Mouse (Mus musculus): ENCODE measurements around the gene Gm6803.
"Not testable (repeated sequence)": the region's sequence is repeated elsewhere in the genome, so short reads cannot be mapped to it uniquely, and the experiment has no call there.

- TF ChIP-seq POLR2A (IDR thresholded peaks at IDR 0.05; ENCODE audit: borderline replicate concordance, low read depth, low read length); CTCF (IDR thresholded peaks at IDR 0.05; ENCODE audit: low read depth, low read length): not testable (repeated sequence)
Observed at GRCm38 (mm10) chr12:88018671-88019070, at the start of gene Gm6803.
